Mouse (Mus musculus): Measurements from ENCODE around the gene Whrn. TPM values are rescaled to one million over a fixed set of nuclear protein-coding genes. Genes with fewer than 3 reads are reported as not detected.

Gene Whrn
- total RNA-seq, 1 experiment from 2014 or later = 6.1 TPM

DNA sequence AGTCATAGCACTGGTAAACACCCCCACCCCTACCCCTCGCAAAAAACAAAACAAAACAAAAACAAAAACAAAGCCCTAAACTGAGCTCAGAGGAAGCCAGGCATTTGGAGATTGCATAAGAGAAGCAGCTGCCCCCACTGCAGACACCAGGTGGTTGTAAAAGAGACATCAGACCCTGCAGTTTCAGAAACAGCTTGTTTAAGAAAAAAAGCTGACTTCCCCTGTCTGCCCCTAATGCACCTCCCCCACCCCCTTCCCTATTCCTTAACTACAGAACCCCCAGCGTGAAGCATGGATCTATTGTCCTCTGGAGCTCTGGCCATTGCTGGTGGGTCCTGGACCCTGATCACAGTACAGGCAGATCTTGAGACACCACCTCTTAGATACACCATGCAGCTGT, 21.4 kb downstream of the Whrn start:
- no peak for ATAC-seq (replicated peaks in 1 of 2; ENCODE audit: insufficient read depth in 1 of 2, low FRiP score in 2 of 2, low TSS enrichment in 1 of 2, low read depth in 1 of 2, poor library complexity in 2 of 2, severe bottlenecking in 2 of 2)

GRCm38 (mm10) chr4:63467338-63467737, 28.5 kb downstream of the Whrn start:
- ATAC-seq (replicated peaks in 1 of 2; ENCODE audit: insufficient read depth in 1 of 2, low FRiP score in 2 of 2, low TSS enrichment in 1 of 2, low read depth in 1 of 2, poor library complexity in 2 of 2, severe bottlenecking in 2 of 2) = no peak

DNA sequence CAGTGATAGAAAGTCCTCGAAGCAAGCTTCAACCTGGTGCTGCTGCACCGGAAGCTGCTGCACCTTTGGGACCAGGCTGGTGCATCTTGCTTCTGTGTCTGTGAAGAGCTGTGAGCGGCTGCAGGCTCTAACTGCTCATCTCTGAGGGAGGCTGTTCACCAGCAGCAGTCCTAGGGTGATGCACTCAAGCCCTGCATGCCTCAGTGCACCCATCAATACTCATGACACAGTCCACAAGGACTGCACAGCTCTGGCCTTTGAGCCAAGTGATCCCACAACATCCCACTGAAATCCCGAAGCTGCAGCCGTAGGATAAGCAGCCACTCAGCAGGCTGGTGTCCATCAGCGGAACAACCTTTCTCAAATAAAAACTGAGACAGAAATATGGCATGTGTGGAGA, 29.6 kb downstream of the Whrn start:
- ATAC-seq (replicated peaks in 1 of 2; ENCODE audit: insufficient read depth in 1 of 2, low FRiP score in 2 of 2, low TSS enrichment in 1 of 2, low read depth in 1 of 2, poor library complexity in 2 of 2, severe bottlenecking in 2 of 2) = no peak

GRCm38 (mm10) chr4:63460876-63461525, 34.8 kb downstream of the Whrn start:
- ATAC-seq (replicated peaks in 1 of 2; ENCODE audit: insufficient read depth in 1 of 2, low FRiP score in 2 of 2, low TSS enrichment in 1 of 2, low read depth in 1 of 2, poor library complexity in 2 of 2, severe bottlenecking in 2 of 2) = no peak

GRCm38 (mm10) chr4:63459141-63459789, 36.5 kb downstream of the Whrn start:
- ATAC-seq (replicated peaks in 1 of 2; ENCODE audit: insufficient read depth in 1 of 2, low FRiP score in 2 of 2, low TSS enrichment in 1 of 2, low read depth in 1 of 2, poor library complexity in 2 of 2, severe bottlenecking in 2 of 2) = no peak

DNA sequence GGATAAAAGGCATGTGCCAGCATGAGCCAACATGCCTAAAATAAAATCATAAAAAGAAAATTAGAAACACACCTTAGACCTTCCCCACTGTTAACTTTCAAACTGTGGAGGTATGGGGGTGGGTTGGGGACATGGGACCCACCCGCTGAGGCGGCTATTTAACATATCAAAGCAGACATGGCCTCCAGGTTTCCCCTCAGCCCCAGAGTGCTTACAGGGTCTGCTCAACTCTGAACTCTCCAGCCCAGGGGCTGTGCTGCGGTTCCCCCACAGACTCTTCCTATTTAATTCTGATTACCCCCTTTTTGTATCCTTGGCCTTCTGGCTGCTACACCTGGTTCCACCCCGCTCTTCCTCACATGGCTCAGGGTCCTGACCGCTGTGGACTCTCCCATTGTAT, 39.2 kb downstream of the Whrn start:
- no peak for ATAC-seq (replicated peaks in 1 of 2; ENCODE audit: insufficient read depth in 1 of 2, low FRiP score in 2 of 2, low TSS enrichment in 1 of 2, low read depth in 1 of 2, poor library complexity in 2 of 2, severe bottlenecking in 2 of 2)

- ATAC-seq (replicated peaks in 1 of 2; ENCODE audit: insufficient read depth in 1 of 2, low FRiP score in 2 of 2, low TSS enrichment in 1 of 2, low read depth in 1 of 2, poor library complexity in 2 of 2, severe bottlenecking in 2 of 2) = no peak
Observed at GRCm38 (mm10) chr4:63453939-63454513, 41.8 kb downstream of the Whrn start.

DNA sequence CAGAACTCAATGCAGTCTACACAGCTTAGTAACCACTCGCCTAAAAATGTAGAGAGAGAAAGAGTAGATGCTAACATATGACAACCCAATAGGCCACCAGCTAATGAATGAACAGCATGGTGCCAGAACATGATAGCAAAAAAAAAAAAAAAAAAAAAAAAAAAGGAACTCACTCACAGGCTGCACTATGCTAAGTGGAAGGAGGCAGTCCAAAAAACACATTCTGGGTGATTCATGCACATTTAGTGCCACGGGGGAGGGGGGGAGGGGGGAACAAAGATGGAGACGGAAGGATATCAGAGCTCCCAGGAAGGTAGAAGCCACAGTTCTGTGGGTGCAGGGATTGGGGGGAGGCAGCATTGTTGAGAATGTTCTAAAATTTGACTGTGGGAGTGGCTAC, 43.2 kb downstream of the Whrn start:
- no peak for ATAC-seq (replicated peaks in 1 of 2; ENCODE audit: insufficient read depth in 1 of 2, low FRiP score in 2 of 2, low TSS enrichment in 1 of 2, low read depth in 1 of 2, poor library complexity in 2 of 2, severe bottlenecking in 2 of 2)

- no peak for ATAC-seq (replicated peaks in 1 of 2; ENCODE audit: insufficient read depth in 1 of 2, low FRiP score in 2 of 2, low TSS enrichment in 1 of 2, low read depth in 1 of 2, poor library complexity in 2 of 2, severe bottlenecking in 2 of 2)
Observed at GRCm38 (mm10) chr4:63450551-63450950, 45.2 kb downstream of the Whrn start.

- ATAC-seq (replicated peaks in 1 of 2; ENCODE audit: insufficient read depth in 1 of 2, low FRiP score in 2 of 2, low TSS enrichment in 1 of 2, low read depth in 1 of 2, poor library complexity in 2 of 2, severe bottlenecking in 2 of 2) = no peak
Observed at GRCm38 (mm10) chr4:63444362-63445066, 51.3 kb downstream of the Whrn start.

- ATAC-seq (replicated peaks in 1 of 2; ENCODE audit: insufficient read depth in 1 of 2, low FRiP score in 2 of 2, low TSS enrichment in 1 of 2, low read depth in 1 of 2, poor library complexity in 2 of 2, severe bottlenecking in 2 of 2) = no peak
Observed at GRCm38 (mm10) chr4:63443101-63443500, 52.7 kb downstream of the Whrn start.

DNA sequence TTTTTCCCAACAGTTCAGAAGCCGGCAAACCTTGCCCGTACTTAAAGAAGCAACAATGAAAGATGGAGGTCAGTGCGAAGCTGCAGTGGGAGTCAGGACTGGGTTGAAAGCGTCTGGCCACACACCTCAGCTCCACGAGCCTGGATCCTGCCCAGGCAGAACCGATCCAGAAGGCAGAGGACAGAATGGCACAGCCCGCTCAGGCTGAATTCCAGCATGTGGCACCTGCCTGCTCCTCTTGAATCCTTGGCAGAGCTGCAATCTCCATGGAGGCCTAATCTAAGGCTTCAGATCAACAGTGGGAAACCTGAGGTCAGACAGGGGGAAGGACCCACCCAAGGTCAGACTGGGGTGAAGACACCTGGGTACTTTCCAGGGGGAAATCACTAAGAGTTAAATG, 54.2 kb downstream of the Whrn start:
- ATAC-seq (replicated peaks in 1 of 2; ENCODE audit: insufficient read depth in 1 of 2, low FRiP score in 2 of 2, low TSS enrichment in 1 of 2, low read depth in 1 of 2, poor library complexity in 2 of 2, severe bottlenecking in 2 of 2) = no peak

DNA sequence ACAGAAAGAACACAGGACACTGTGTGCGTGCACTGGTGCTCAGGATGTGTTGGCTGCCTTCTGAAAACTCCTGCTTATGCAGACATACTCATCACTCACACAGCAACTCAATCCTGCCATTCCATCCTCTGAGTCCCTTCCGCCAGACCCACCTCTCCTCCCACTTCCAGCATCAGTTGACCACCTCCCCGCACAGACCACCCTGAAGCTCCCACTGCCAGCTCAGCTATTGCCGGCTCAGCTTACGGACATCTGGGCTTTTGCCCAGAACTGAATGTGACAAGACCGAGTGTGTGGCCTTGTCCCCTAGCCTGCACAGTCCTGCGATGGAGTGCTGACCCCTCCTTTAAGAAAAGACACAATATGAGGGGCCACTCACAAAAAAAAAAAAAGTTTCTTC, 55.5 kb downstream of the Whrn start:
- ATAC-seq (replicated peaks in 1 of 2; ENCODE audit: insufficient read depth in 1 of 2, low FRiP score in 2 of 2, low TSS enrichment in 1 of 2, low read depth in 1 of 2, poor library complexity in 2 of 2, severe bottlenecking in 2 of 2) = no peak

DNA sequence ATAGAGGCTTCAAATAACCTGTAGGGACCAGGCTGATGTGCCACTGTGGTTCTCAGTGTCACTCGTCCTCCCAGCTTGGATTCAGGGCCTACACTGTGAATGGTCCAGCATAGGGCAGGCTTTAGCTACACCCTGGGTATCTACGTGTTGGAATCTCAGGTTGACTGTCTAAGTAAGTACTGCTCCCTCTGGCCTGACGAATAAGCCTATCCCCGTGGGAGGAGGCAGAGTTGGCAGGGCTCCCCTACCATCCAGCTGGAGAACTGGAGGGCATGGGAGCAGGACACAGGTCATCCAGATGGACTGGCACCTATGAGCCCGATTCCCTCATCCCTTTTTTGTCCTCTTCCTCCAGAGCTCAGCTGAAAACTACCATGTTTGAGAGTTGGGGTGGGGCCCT, 57.8 kb downstream of the Whrn start:
- ATAC-seq (replicated peaks in 1 of 2; ENCODE audit: insufficient read depth in 1 of 2, low FRiP score in 2 of 2, low TSS enrichment in 1 of 2, low read depth in 1 of 2, poor library complexity in 2 of 2, severe bottlenecking in 2 of 2) = no peak

GRCm38 (mm10) chr4:63437119-63437815, 58.5 kb downstream of the Whrn start:
- ATAC-seq (replicated peaks in 1 of 2; ENCODE audit: insufficient read depth in 1 of 2, low FRiP score in 2 of 2, low TSS enrichment in 1 of 2, low read depth in 1 of 2, poor library complexity in 2 of 2, severe bottlenecking in 2 of 2) = no peak

DNA sequence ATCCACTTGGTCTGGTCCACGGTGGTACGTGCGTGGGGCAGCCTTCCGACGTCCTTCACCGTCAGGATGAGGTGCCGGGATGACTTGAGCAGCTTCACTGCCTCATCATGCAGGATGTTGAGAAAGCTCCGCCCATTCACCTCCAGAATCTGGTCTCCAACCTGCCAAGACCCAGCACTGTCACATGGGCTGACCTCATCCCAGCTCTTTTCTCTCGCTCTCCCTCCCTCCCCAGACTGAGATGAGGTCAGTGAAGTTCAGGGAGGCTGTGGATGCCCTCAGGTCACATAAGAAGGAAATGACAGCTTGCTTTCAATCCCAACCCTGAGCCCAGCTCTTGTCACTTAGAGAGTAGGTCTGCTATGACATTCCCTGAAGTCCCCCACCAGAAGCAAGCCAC, 60.4 kb downstream of the Whrn start:
- no peak for ATAC-seq (replicated peaks in 1 of 2; ENCODE audit: insufficient read depth in 1 of 2, low FRiP score in 2 of 2, low TSS enrichment in 1 of 2, low read depth in 1 of 2, poor library complexity in 2 of 2, severe bottlenecking in 2 of 2)

DNA sequence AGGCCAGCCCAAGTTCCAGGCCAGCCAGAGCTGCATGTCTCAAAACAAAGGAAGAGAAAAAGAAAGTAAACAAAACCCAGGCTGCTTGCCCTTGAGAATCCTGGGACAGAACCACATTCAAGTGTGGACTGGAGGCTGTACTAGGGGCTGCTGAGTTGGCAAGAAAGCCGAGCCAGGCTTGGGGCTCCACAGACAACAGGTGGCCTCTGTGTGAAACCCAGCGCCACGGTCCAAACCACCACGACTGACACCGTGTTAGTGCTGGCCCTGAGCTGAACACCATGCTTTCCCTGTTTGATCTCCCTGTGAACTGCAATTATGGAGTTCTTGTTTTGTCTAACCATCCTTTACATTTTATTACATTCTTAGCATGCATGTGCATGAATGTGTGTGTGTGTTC, 64.7 kb downstream of the Whrn start:
- no peak for ATAC-seq (replicated peaks in 1 of 2; ENCODE audit: insufficient read depth in 1 of 2, low FRiP score in 2 of 2, low TSS enrichment in 1 of 2, low read depth in 1 of 2, poor library complexity in 2 of 2, severe bottlenecking in 2 of 2)

- ATAC-seq (replicated peaks in 1 of 2; ENCODE audit: insufficient read depth in 1 of 2, low FRiP score in 2 of 2, low TSS enrichment in 1 of 2, low read depth in 1 of 2, poor library complexity in 2 of 2, severe bottlenecking in 2 of 2) = no peak
Observed at GRCm38 (mm10) chr4:63430357-63430756, 65.4 kb downstream of the Whrn start.
